In genomic region chr8:94666456-94667308, GRCm38 (mm10) we compare ENCODE assay signal across 8 mouse cellular contexts. TPM values are rescaled to one million over a fixed set of nuclear protein-coding genes. Genes with fewer than 3 reads are reported as not detected.
A peak's percentile ranks its signal among the peaks of the same experiment; 100 is the strongest.
DNase-seq lines count a peak whose midpoint lies in the region; ATAC-seq and TF ChIP-seq lines count a peak whose summit lies in the region.

Gene Arl2bp (plus strand): TSS chr8:94666600.

- H3K9me3 ChIP-seq in embryonic facial prominence, embryonic 15.5 days (replicated peaks): no peaks in the 10 kb centered on the region
- H3K9me3 ChIP-seq in kidney, embryonic 14.5 days (ENCODE audit: control insufficient read depth, low read length): no peaks in the 10 kb centered on the region
- H3K9me3 ChIP-seq in limb, embryonic 15.5 days: no peaks in the 10 kb centered on the region

- peak within 1 kb of the TSS; percentile 89 for H3K9ac ChIP-seq in embryonic facial prominence, embryonic 15.5 days
- peak within 1 kb of the TSS; percentile 96 for H3K9ac ChIP-seq in kidney, embryonic 14.5 days (ENCODE audit: low read depth, low read length)
- peak within 1 kb of the TSS; percentile 82 for H3K9ac ChIP-seq in limb, embryonic 15.5 days

- DNase-seq in 416B (ENCODE audit: low read depth): peak; percentile 95
- peak; percentile 95 for DNase-seq in heart, adult 9 months (ENCODE audit: low spot score in 2 of 2)
- DNase-seq in monocyte, adult 2 months (ENCODE audit: low read depth in 1 of 2, low spot score in 2 of 2): peak; percentile 77 to 85
- peak; percentile 93 to 94 for DNase-seq in spleen, postnatal 36 days (ENCODE audit: low spot score in 2 of 2)

- WGBS in bone marrow, adult 2 months: under 1% methylated on average over 74 of the region's 74 CpGs
- under 1% methylated on average over 74 of the region's 74 CpGs for WGBS in embryonic facial prominence, embryonic 15.5 days
- under 1% methylated on average over 73 of the region's 74 CpGs for WGBS in kidney, embryonic 14.5 days
- under 1% methylated on average over 73 of the region's 74 CpGs for WGBS in limb, embryonic 15.5 days

- TF ChIP-seq CTCF in bone marrow, adult 2 months (IDR thresholded peaks at IDR 0.05; ENCODE audit: control insufficient read depth, insufficient read depth, low read length): no peak

- peak within 1 kb of the TSS; percentile 68 for H3K4me3 ChIP-seq in bone marrow, adult 2 months (replicated peaks; ENCODE audit: control insufficient read depth, low read depth, low read length)
- H3K4me3 ChIP-seq in embryonic facial prominence, embryonic 15.5 days (replicated peaks): peak within 1 kb of the TSS; percentile 91
- peak within 1 kb of the TSS; percentile 89 for H3K4me3 ChIP-seq in kidney, embryonic 14.5 days (ENCODE audit: low read length)
- peak within 1 kb of the TSS; percentile 80 for H3K4me3 ChIP-seq in limb, embryonic 15.5 days

- H3K4me2 ChIP-seq in embryonic facial prominence, embryonic 15.5 days (replicated peaks): peak within 1 kb of the TSS; percentile 68
- H3K4me2 ChIP-seq in kidney, embryonic 14.5 days (replicated peaks; ENCODE audit: low read depth, low read length): peak within 1 kb of the TSS; percentile 69
- H3K4me2 ChIP-seq in limb, embryonic 15.5 days: peak within 1 kb of the TSS; percentile 63

- peak within 1 kb of the TSS; percentile 90 for H3K27ac ChIP-seq in bone marrow, adult 2 months (ENCODE audit: control insufficient read depth, insufficient read depth, low read depth, low read length, poor library complexity)
- peak within 1 kb of the TSS; percentile 81 for H3K27ac ChIP-seq in embryonic facial prominence, embryonic 15.5 days (replicated peaks)
- peak within 1 kb of the TSS; percentile 83 for H3K27ac ChIP-seq in kidney, embryonic 14.5 days (ENCODE audit: low read depth, low read length)
- peak within 1 kb of the TSS; percentile 85 for H3K27ac ChIP-seq in limb, embryonic 15.5 days

- ATAC-seq in embryonic facial prominence, embryonic 15.5 days (ENCODE audit: insufficient number of reproducible peaks, low FRiP score, low TSS enrichment, low read depth): peak; percentile 97
- ATAC-seq in kidney, embryonic 14.5 days (ENCODE audit: low FRiP score, low TSS enrichment): peak; percentile 99
- ATAC-seq in limb, embryonic 15.5 days (ENCODE audit: insufficient number of reproducible peaks, low FRiP score, low TSS enrichment, low read depth): peak; percentile 98

- no peaks in the 10 kb centered on the region for H3K27me3 ChIP-seq in embryonic facial prominence, embryonic 15.5 days
- H3K27me3 ChIP-seq in kidney, embryonic 14.5 days (ENCODE audit: control insufficient read depth, insufficient read depth, low read length): no peaks in the 10 kb centered on the region
- H3K27me3 ChIP-seq in limb, embryonic 15.5 days: no peaks in the 10 kb centered on the region

- peaks cover 2% of the 10 kb centered on the region; the same call in 1 of the 2 replicates for H3K4me1 ChIP-seq in bone marrow, adult 2 months (ENCODE audit: control insufficient read depth, insufficient read depth, low read length)
- H3K4me1 ChIP-seq in embryonic facial prominence, embryonic 15.5 days: peaks cover 14% of the 10 kb centered on the region
- 0 out of 2 replicates have a peak, but pooled peaks cover 9% of the 10 kb centered on the region for H3K4me1 ChIP-seq in kidney, embryonic 14.5 days (ENCODE audit: control insufficient read depth, insufficient read depth, low read length)
- peaks cover 6% of the 10 kb centered on the region for H3K4me1 ChIP-seq in limb, embryonic 15.5 days

- peaks cover 29% of the 10 kb centered on the region for H3K36me3 ChIP-seq in embryonic facial prominence, embryonic 15.5 days
- H3K36me3 ChIP-seq in kidney, embryonic 14.5 days (ENCODE audit: control insufficient read depth, insufficient read depth, low read length): peaks cover 24% of the 10 kb centered on the region
- peaks cover 30% of the 10 kb centered on the region for H3K36me3 ChIP-seq in limb, embryonic 15.5 days

- TF ChIP-seq POLR2A in bone marrow, adult 2 months (IDR thresholded peaks at IDR 0.05; ENCODE audit: borderline replicate concordance, control insufficient read depth, low read depth, low read length): peak; percentile 67; the same call in 1 of the 2 replicates

RNA-seq across cellular contexts. Expression of gene Arl2bp, which starts in this region (rescaled TPM):
- polyA plus RNA-seq in bone marrow, adult 2 months (2011; ENCODE audit: insufficient read depth, insufficient read length, low replicate concordance, missing spikeins): 32.9 and 36.3 TPM in 2 replicates
- polyA plus RNA-seq in embryonic facial prominence, embryonic 15.5 days (2015; fragmentation: Nextera tagmentation; extraction: Ambion mirVana): 118 and 120 TPM in 2 replicates
- 58.7 and 59.7 TPM in 2 replicates for polyA plus RNA-seq in kidney, embryonic 14.5 days (2014; fragmentation: Nextera tagmentation; extraction: Ambion mirVana)
- 99.7 and 106 TPM in 2 replicates for polyA plus RNA-seq in limb, embryonic 15.5 days (2015; fragmentation: Nextera tagmentation; extraction: Ambion mirVana)

Comparison
In these comparisons a context has a peak if more than half of its experiments do, and no peak if none do; other contexts are left out.
1. Peak in every context shown above with its lines: DNase-seq, ATAC-seq, H3K4me3 ChIP-seq and H3K27ac ChIP-seq.